Mouse (Mus musculus) megakaryocyte, embryonic 14.5 days (primary cell): Measurements from ENCODE around the gene Rmdn2.

Experiments
- FLI1 ChIP-seq: IDR thresholded peaks from 2 replicates; pipeline ENCODE4 v1.6.1; 2012; ENCODE audit warnings: low read length, inconsistent platforms, mixed read lengths
- GATA1 ChIP-seq: IDR thresholded peaks from 3 replicates; pipeline ENCODE4 v1.6.1; 2012; ENCODE audit warnings: mixed read lengths, low read length, inconsistent platforms, borderline replicate concordance

- no peak for TF ChIP-seq GATA1
- no peak for TF ChIP-seq FLI1
Observed at GRCm38 (mm10) chr17:79714931-79715637, 103.4 kb downstream of the Rmdn2 start, which contains the start of gene Cyp1b1.
